Mouse (Mus musculus) CH12.LX (cell line): Measurements from ENCODE around the gene Rpl6. TPM values are rescaled to one million over a fixed set of nuclear protein-coding genes. Genes with fewer than 3 reads are reported as not detected.

Experiments
- DNase-seq: peaks from one replicate; pipeline ENCODE4 v3.0.0-alpha.2; 2013; ENCODE audit errors: extremely low read depth
- H3K27ac ChIP-seq: 2 replicates; pipeline ENCODE4 v1.5.1; 2012; ENCODE audit warnings: low read depth, mild to moderate bottlenecking, control low read depth, moderate library complexity; ENCODE audit not compliant: insufficient read depth
- H3K27me3 ChIP-seq: replicated peaks from 2 replicates; pipeline ENCODE3; 2012; ENCODE audit warnings: inconsistent platforms
- H3K36me3 ChIP-seq, 2 experiments: replicated peaks in 1 of 2; 2 replicates each; pipeline versions ENCODE3 to v1.6.1; 2012; ENCODE audit warnings: inconsistent platforms in 1 of 2, low read length in 1 of 2, mild to moderate bottlenecking in 1 of 2, mixed read lengths in 1 of 2, moderate library complexity in 1 of 2; ENCODE audit not compliant: control insufficient read depth in 1 of 2, insufficient read depth in 1 of 2
- H3K4me1 ChIP-seq, 2 experiments: 2 replicates each; pipeline ENCODE4 v1.6.1; 2012; ENCODE audit warnings: inconsistent platforms in 1 of 2, moderate library complexity in 1 of 2; ENCODE audit not compliant: insufficient read depth in 2 of 2, control insufficient read depth in 1 of 2
- H3K4me2 ChIP-seq: 2 replicates; pipeline ENCODE4 v1.6.1; 2012; ENCODE audit warnings: low read depth, mild to moderate bottlenecking, control low read depth; ENCODE audit not compliant: poor library complexity, insufficient read depth, severe bottlenecking
- H3K4me3 ChIP-seq, 3 experiments: fragments of 150-350 bp in 1 of 3; sonication (generic) in 1 of 3; replicated peaks in 1 of 3; 2 replicates each; pipeline versions ENCODE3 to v1.5.1; 2011 to 2012; ENCODE audit warnings: low read depth in 2 of 3, low read length in 2 of 3, mild to moderate bottlenecking in 2 of 3, moderate library complexity in 2 of 3, control low read depth in 1 of 3, improper control_type of control experiment in 1 of 3, inconsistent platforms in 1 of 3, mixed read lengths in 1 of 3; ENCODE audit not compliant: poor library complexity in 1 of 3
- H3K79me2 ChIP-seq: replicated peaks from 2 replicates; pipeline ENCODE4 v1.6.1; 2012; ENCODE audit warnings: mild to moderate bottlenecking, moderate library complexity; ENCODE audit not compliant: control insufficient read depth, poor library complexity, insufficient read depth, severe bottlenecking; ENCODE audit errors: extremely low read depth
- H3K9ac ChIP-seq: 2 replicates; pipeline ENCODE4 v1.6.1; 2012; ENCODE audit warnings: low read depth, mild to moderate bottlenecking, control low read depth, moderate library complexity; ENCODE audit not compliant: insufficient read depth
- H3K9me3 ChIP-seq: replicated peaks from 2 replicates; pipeline ENCODE3; 2012; ENCODE audit warnings: low read length, inconsistent platforms, mixed read lengths
- BHLHE40 ChIP-seq: IDR thresholded peaks from 2 replicates; pipeline ENCODE4 v1.6.1; 2011; ENCODE audit warnings: mild to moderate bottlenecking, low read depth, low read length, improper control_type of control experiment
- E2F4 ChIP-seq: IDR thresholded peaks from 2 replicates; pipeline ENCODE4 v1.6.1; 2011; ENCODE audit warnings: low read depth, low read length, improper control_type of control experiment; ENCODE audit not compliant: insufficient replicate concordance
- ELF1 ChIP-seq: IDR thresholded peaks from 2 replicates; pipeline ENCODE4 v1.6.1; 2014; ENCODE audit warnings: low read depth, mild to moderate bottlenecking, inconsistent platforms, low read length, improper control_type of control experiment
- HCFC1 ChIP-seq: IDR thresholded peaks from 2 replicates; pipeline ENCODE4 v1.6.1; 2012; ENCODE audit warnings: low read depth, mild to moderate bottlenecking, inconsistent platforms, low read length, improper control_type of control experiment
- IRF4 ChIP-seq: IDR thresholded peaks from 2 replicates; pipeline ENCODE4 v1.6.1; 2014; ENCODE audit warnings: low read depth, mild to moderate bottlenecking, inconsistent platforms, low read length, improper control_type of control experiment
- KAT2A ChIP-seq: IDR thresholded peaks from 2 replicates; pipeline ENCODE4 v1.6.1; 2012; ENCODE audit warnings: low read length, improper control_type of control experiment, inconsistent platforms; ENCODE audit not compliant: insufficient replicate concordance
- MAFK ChIP-seq: IDR thresholded peaks from 2 replicates; pipeline ENCODE4 v1.6.1; 2011; ENCODE audit warnings: low read length, improper control_type of control experiment; ENCODE audit not compliant: insufficient replicate concordance
- MAZ ChIP-seq: IDR thresholded peaks from 2 replicates; pipeline ENCODE4 v1.6.1; 2012; ENCODE audit warnings: low read depth, mild to moderate bottlenecking, inconsistent platforms, low read length, improper control_type of control experiment, moderate library complexity
- MEF2A ChIP-seq: IDR thresholded peaks from 2 replicates; pipeline ENCODE4 v1.6.1; 2014; ENCODE audit warnings: low read depth, mild to moderate bottlenecking, inconsistent platforms, low read length, improper control_type of control experiment, borderline replicate concordance
- MXI1 ChIP-seq: IDR thresholded peaks from 2 replicates; pipeline ENCODE4 v1.6.1; 2011; ENCODE audit warnings: mild to moderate bottlenecking, low read depth, low read length, improper control_type of control experiment
- MYC ChIP-seq: IDR thresholded peaks from 2 replicates; pipeline ENCODE4 v1.6.1; 2011; ENCODE audit warnings: low read depth, mild to moderate bottlenecking, improper control_type of control experiment, low read length
- NELFE ChIP-seq: IDR thresholded peaks from 2 replicates; pipeline ENCODE4 v1.6.1; 2011; ENCODE audit warnings: low read depth, low read length, improper control_type of control experiment
- NRF1 ChIP-seq: IDR thresholded peaks from 2 replicates; pipeline ENCODE4 v1.6.1; 2014; ENCODE audit warnings: low read depth, mild to moderate bottlenecking, inconsistent platforms, low read length, improper control_type of control experiment, moderate library complexity
- POLR2A ChIP-seq: IDR thresholded peaks from 2 replicates; pipeline ENCODE4 v1.6.1; 2011; ENCODE audit warnings: low read depth, mild to moderate bottlenecking, improper control_type of control experiment, low read length
- POLR2AphosphoS2 ChIP-seq: IDR thresholded peaks from 2 replicates; pipeline ENCODE4 v1.6.1; 2011; ENCODE audit warnings: low read depth, low read length, improper control_type of control experiment
- SIN3A ChIP-seq: IDR thresholded peaks from 2 replicates; pipeline ENCODE4 v1.6.1; 2012; ENCODE audit warnings: low read length, improper control_type of control experiment, inconsistent platforms
- TBP ChIP-seq: conservative IDR thresholded peaks from 2 replicates; pipeline ENCODE4 v1.6.1; 2011; ENCODE audit warnings: low read depth, low read length, improper control_type of control experiment
- TCF12 ChIP-seq: IDR thresholded peaks from 2 replicates; pipeline ENCODE4 v1.6.1; 2014; ENCODE audit warnings: low read depth, mild to moderate bottlenecking, inconsistent platforms, low read length, improper control_type of control experiment
- UBTF ChIP-seq: IDR thresholded peaks from 2 replicates; pipeline ENCODE4 v1.6.1; 2012; ENCODE audit warnings: low read depth, mild to moderate bottlenecking, inconsistent platforms, low read length, improper control_type of control experiment, moderate library complexity
- USF1 ChIP-seq: IDR thresholded peaks from 2 replicates; pipeline ENCODE4 v1.6.1; 2014; ENCODE audit warnings: low read depth, mild to moderate bottlenecking, inconsistent platforms, low read length, improper control_type of control experiment
- ZC3H11A ChIP-seq: IDR thresholded peaks from 2 replicates; pipeline ENCODE4 v1.6.1; 2012; ENCODE audit warnings: low read depth, mild to moderate bottlenecking, inconsistent platforms, low read length, improper control_type of control experiment
- ZMIZ1 ChIP-seq: IDR thresholded peaks from 2 replicates; pipeline ENCODE4 v1.6.1; 2012; ENCODE audit warnings: low read depth, mild to moderate bottlenecking, inconsistent platforms, low read length, improper control_type of control experiment
- dilution Hi-C: fragments of 300-500 bp; cut with MboI; formaldehyde crosslinking; loops from 2 replicates; pipeline ENCODE4 v1.14.3; 2020; ENCODE audit warnings: low sequenced_read_pairs; ENCODE audit not compliant: extremely low pct_unique_long_range_greater_than_20kb, extremely low pct_ligation_motif_present
- in situ Hi-C: fragments of 300-500 bp; cut with MboI; formaldehyde crosslinking; loops from 3 replicates; pipeline ENCODE4 v1.14.3; 2019; ENCODE audit warnings: low sequenced_read_pairs, low pct_ligation_motif_present, low pct_unique_long_range_greater_than_20kb, mixed read lengths
- polyA plus RNA-seq: library from polyadenylated mRNA; unstranded; fragments of >175 nt; gene quantifications from 2 replicates; pipeline ENCODE4 v1.2.1, GENCODE M21; 2012; ENCODE audit warnings: low read depth; ENCODE audit not compliant: insufficient read length
- total RNA-seq, 2 experiments: library from RNA; depleted of rRNA; stranded (reverse); fragments of 300-350 nt in 1 of 2; fragments of >200 nt in 1 of 2; gene quantifications; 2 replicates each; pipeline ENCODE4 v1.2.3; 2012 to 2014

Rpl6 gene
- total and polyA plus RNA-seq, 3 experiments, result 2,433 to 2,694 (median 2,607) TPM

DNA sequence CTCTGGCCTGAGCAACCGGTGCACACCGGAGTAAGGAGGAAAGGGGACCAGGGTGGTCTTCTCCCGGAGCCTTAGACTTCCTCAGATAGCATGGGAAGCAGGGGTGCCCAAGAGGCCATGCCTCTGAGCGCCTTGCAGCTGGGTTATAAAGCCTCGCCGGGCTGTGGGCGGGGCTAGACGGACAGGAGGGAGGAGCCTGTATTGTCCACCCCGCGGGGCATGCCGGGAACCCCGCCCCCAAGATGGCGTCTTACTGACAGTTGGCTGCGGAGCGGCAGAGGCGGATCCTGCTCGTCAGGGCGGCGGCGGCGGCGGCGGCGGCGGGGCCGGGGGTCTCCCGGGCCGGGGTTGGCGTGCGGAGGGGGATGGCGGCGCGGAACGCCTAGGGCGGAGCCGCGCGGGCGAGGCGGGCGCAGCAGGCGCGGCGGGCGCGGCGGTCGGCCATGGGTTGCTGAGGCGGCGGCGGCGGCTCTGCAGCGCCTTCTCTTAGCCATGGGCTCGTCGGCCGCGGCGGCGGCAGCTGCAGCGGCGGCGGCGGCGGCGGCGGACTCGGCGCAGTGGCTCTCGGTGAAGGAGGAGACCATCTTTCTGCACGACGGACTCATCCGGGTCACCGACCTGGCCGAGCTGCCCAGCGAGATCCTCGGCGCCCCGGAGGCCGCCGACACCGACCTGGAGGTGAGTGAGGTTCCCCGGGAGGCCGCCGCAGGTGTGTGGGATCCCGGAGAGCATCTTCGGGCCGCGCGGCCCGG is 15.9 kb downstream of the Rpl6 start, which contains the start of gene Hectd4:
TSS of gene Hectd4 (plus strand) at position 240 of the 752 bp plus-strand sequence.
- H3K36me3 ChIP-seq, result peaks cover 0 to 2% of the 10 kb centered on the region in 2 experiments
- peak within 1 kb of the TSS; percentile 84 for H3K9ac ChIP-seq
- in situ Hi-C loops, result no loop called here
- peaks cover 0 to 30% of the 10 kb centered on the region in 2 experiments; a peak in 2 of 4 replicates for H3K4me1 ChIP-seq
- H3K27me3 ChIP-seq, result no peaks in the 10 kb centered on the region
- dilution Hi-C loops, result no loop called here
- no peaks in the 10 kb centered on the region for H3K9me3 ChIP-seq
- H3K4me2 ChIP-seq, result peak within 1 kb of the TSS; percentile 74
- peaks cover 10% of the 10 kb centered on the region for H3K79me2 ChIP-seq
- DNase-seq, result peak; percentile 95
- H3K4me3 ChIP-seq, result peak within 1 kb of the TSS; percentile 72 to 86 (median 84)
- peak within 1 kb of the TSS; percentile 23 for H3K27ac ChIP-seq
- peak; percentile 97 for TF ChIP-seq TBP
- peak; percentile 61; the same call in 1 of the 2 replicates for TF ChIP-seq ZMIZ1
- TF ChIP-seq POLR2A, result peak; percentile 90
- no peak for TF ChIP-seq ZC3H11A
- TF ChIP-seq HCFC1, result peak; percentile 73
- TF ChIP-seq KAT2A, result 0 out of 2 replicates have a peak, but pooled peaks have one; percentile 29
- TF ChIP-seq NELFE, result peak; percentile 86
- TF ChIP-seq ELF1, result peak; percentile 20; the same call in 1 of the 2 replicates
- peak; percentile 56 for TF ChIP-seq NRF1
- no peak for TF ChIP-seq MAFK
- no peak for TF ChIP-seq USF1
- no peak for TF ChIP-seq IRF4
- no peak for TF ChIP-seq UBTF
- peak; percentile 90 for TF ChIP-seq TCF12
- TF ChIP-seq MXI1, result peak; percentile 53

DNA sequence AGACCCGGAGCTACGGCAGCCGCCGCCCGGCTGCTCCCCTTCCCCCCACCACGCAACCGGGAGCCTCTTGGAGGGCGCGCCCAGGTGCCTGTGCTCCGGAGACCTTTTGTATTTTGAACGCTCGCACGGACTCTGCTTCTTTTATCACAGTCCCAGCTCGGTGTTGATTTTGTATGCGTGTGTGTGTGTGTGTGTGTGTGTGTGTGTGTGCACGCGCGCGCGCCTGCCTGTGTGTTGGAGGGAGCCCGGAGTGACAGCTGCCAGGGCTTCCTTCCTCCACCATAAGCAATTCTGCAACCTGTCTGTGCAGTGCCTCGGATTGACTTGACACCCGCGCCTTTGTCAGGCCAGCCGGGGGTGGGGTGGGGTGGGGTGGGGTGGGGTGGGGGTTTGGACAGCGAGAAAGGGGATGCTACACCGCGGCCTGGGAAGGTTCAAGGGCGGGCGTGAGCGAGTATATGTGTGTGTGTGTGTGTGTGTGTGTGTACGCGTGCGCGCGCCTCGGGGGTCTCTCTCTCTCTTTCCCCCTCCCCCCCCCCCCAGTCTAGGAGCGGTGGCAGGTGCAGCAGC is 16.5 kb downstream of the Rpl6 start:
- dilution Hi-C loops (no loop called here), in situ Hi-C loops (no loop called here)
- TF ChIP-seq BHLHE40 (peak; percentile 43; the same call in 1 of the 2 replicates), MXI1 (peak; percentile 63), MEF2A (no peak), NRF1 (0 out of 2 replicates have a peak, but pooled peaks have one; percentile 24), E2F4 (no peak), SIN3A (peak; percentile 51; the same call in 1 of the 2 replicates), MAZ (no peak), MYC (no peak), POLR2AphosphoS2 (no peak)
- H3K36me3 ChIP-seq, result peaks cover 0 to 2% of the 10 kb centered on the region in 2 experiments
- no peak overlapping the region for H3K27ac ChIP-seq
- no peak for DNase-seq
- peaks cover 4 to 37% of the 10 kb centered on the region in 2 experiments for H3K4me1 ChIP-seq
- H3K27me3 ChIP-seq, result no peaks in the 10 kb centered on the region
- peak overlapping the region; percentile 72 to 86 (median 84) for H3K4me3 ChIP-seq
- H3K79me2 ChIP-seq, result peaks cover 12% of the 10 kb centered on the region
- peak overlapping the region; percentile 74 for H3K4me2 ChIP-seq
- H3K9me3 ChIP-seq, result no peaks in the 10 kb centered on the region
- peak overlapping the region; percentile 84 for H3K9ac ChIP-seq
